Mouse (Mus musculus) 416B (cell line): ENCODE measurements around the gene Fam187a.
A peak's percentile ranks its signal among the peaks of the same experiment; 100 is the strongest.

Experiments
- DNase-seq: peaks from one replicate; pipeline ENCODE4 v3.0.0; 2011; ENCODE audit warnings: low read depth

Gene Fam187a

DNA sequence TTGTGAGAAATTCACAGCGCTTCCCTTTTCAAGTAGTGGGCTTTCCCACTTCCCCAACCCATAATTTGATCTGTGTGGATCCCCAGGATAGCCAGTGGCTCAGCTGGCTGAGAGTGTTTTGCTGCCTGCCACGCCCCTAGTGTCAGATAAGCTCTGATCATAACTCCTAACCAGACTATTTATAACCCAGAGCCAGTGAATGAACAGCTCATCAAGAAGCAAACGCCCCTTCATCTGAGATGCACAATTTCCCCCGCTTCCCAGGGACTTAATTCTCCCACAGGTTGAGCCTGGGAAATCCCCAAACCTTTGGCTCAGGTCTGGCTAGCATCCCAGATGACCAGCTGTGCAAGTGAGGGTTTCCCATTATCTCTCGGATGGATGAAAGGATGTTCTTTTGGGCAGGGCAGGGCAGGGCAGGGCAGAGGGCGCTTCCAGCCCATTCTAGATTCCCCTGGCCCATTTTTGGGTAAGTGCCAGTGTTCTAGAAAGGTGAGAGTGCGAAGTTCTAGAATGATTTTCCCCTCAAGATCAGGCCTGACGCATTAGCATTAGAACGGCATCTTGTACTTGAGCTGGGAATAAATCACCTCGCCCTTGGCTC lies at the start of gene Fam187a:
Gene Fam187a, plus strand, starts transcription at position 554 of the 604 bp plus-strand sequence.
- DNase-seq, result no peak

DNA sequence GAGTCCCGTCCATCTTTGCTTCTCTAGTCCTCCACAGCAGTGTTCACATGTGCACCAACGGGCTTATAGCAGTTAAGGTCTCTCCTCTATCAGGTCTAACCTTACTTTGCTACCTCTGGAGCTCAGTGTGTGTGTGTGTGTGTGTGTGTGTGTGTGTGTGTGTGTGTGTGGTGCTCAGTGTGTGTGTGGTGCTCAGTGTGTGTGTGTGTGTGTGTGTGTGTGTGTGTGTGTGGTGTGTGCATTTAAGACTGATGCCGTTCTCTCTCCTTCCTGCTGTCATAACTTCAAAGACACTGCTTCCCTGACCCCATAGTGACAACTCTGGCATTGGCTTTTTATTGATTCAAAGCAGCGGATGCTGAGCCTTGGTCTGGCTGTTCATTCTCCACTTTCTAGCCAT lies 49.4 kb upstream of the Fam187a start, which contains the start of gene Higd1b:
Gene Higd1b, plus strand, starts transcription at position 301 of the 400 bp plus-strand sequence.
- DNase-seq, result no peak

GRCm38 (mm10) chr11:102836146-102836545 lies 48.8 kb upstream of the Fam187a start:
- DNase-seq, result no peak

DNA sequence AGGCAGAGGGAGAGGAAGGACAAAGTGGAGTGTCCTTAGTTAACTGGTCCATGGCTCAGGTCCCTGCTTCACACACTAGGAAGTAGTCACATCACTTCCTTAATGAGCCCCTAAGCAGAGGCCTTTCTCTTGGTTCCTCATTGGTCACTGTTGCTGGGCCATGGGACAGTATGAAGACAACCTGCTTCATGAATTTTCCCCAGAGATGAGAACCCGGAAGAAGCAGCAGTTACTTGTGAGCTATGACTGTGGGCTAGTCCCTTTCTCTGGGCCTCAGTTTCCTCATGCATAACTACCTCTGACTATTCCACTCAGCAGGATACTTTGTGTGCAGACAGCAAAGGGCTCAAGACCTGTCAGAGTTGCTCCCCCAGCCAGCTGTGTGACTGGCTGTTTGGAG lies 47.6 kb upstream of the Fam187a start:
- DNase-seq, result no peak

DNA sequence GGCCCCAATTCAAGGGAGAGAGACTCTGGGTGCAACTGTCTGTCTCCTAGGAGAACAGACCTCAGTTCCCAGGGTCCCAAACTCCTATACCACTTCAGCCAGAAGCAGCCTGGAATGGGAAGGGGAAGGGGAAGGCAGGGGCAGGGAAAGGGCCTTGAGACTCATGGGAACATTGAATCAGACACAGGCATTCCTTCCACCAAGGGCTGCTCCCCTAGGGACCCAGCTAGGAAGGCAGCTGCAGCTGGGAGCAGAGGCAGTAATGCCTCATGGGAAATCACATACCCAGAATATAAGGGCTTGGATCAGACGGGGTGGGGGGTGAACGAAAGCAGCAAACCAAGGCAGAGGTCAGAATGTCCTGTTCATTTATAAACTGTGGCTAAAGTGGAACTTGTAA lies 46.8 kb upstream of the Fam187a start:
- no peak for DNase-seq

- DNase-seq, result no peak
These were observed 46.3 kb upstream of the Fam187a start for GRCm38 (mm10) chr11:102838616-102839150.

GRCm38 (mm10) chr11:102845926-102846325 lies 39.0 kb upstream of the Fam187a start:
- DNase-seq, result no peak

GRCm38 (mm10) chr11:102851883-102852282 lies 33.1 kb upstream of the Fam187a start:
- DNase-seq, result peak; percentile 37

DNA sequence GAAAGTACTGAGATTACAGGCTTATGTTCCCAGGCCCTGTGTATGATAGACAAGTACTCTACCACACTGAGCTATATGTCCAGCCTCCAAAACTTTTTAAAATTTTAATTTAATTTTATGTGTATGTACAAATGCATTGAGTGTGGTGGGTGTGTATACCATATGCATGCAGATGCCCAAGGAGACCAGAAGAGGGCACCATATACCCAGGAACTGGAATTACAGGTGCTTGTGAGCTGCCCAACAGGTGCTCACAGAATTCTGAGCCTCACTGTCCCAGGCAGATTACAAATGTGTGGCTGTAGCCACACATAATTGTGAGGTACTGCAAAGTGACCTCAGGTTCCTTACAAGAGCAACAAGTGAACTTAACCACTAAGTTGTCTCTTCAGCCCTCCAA lies 31.2 kb upstream of the Fam187a start:
- DNase-seq, result peak; percentile 16

- no peak for DNase-seq
These were observed 29.0 kb upstream of the Fam187a start for GRCm38 (mm10) chr11:102855941-102856340.

- DNase-seq, result no peak
These were observed 26.0 kb upstream of the Fam187a start for GRCm38 (mm10) chr11:102858951-102859350.

- no peak for DNase-seq
These were observed 25.0 kb upstream of the Fam187a start for GRCm38 (mm10) chr11:102859933-102860332.

DNA sequence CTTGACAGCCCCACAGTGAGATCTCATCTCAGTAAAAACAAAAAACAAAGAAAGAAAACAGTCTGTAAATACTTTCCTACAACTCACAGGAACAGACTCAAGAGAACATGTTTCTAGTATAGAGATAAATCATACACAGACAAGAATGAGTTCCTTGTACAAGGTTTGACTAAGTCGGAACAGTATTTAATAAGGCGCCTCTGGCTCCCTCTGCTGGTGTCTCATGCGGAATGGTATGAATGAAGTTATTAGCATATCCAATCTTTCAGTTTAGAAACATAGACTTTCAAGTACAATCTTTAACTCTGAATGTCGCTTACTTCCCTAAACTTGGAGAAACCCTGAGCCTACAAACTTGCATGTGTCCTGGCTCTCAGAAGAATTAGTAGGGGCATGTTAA lies 20.7 kb upstream of the Fam187a start:
- peak; percentile 73 for DNase-seq

GRCm38 (mm10) chr11:102874801-102875334 lies 10.1 kb upstream of the Fam187a start:
- DNase-seq, result no peak

- no peak for DNase-seq
These were observed 5.4 kb upstream of the Fam187a start for GRCm38 (mm10) chr11:102879558-102879957.

- peak; percentile 88 for DNase-seq
These were observed 4.2 kb upstream of the Fam187a start, which contains the start of the genes Eftud2 and Ccdc103 for GRCm38 (mm10) chr11:102880585-102881313. Gene Eftud2, minus strand, starts transcription at chr11:102880985. Gene Ccdc103, plus strand, starts transcription at chr11:102881204.

DNA sequence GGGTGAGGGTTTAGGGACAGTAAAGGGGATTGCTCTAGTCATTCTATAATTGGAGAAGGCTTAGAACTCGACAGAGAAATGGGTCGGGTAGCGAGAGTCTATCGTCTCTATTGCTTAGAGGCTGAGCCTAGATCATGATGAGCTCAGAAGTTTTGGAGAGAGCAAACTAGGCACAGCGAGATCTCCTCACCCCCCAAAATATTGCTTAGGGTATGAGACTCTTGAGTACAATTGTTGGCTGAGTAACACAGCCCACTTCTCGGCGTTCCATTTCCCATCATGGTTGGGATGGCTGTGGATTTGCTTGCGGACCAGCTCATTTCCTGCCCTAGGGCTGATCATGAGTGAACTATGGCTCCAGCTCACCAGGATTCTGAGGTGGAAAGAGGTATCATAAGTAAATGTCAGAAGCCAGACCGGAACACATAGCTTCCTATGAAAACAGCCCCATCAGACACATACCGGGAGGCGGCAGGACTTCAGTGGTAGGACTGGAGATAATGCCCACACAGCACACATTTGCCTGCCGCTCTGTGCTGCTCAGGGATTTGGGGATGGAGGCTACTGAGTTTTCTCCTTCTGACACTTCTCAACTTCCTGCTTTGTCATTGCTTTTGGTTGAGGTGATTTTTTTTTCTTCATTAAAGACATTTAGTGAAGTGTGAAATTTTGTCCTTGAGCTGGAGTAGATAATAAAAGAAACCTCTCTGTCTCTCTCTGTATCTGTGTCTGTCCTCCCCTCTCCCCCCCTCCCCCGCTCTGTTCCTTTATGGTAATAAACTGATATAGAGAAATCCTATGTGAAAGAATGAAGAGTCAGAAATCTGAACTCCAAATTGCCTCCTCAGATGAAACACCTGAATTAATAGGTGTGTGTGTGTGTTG lies 3.4 kb upstream of the Fam187a start:
- DNase-seq, result no peak

- no peak for DNase-seq
These were observed 2.5 kb downstream of the Fam187a start for GRCm38 (mm10) chr11:102887433-102887832.

GRCm38 (mm10) chr11:102888135-102888534 lies 3.2 kb downstream of the Fam187a start:
- no peak for DNase-seq

DNA sequence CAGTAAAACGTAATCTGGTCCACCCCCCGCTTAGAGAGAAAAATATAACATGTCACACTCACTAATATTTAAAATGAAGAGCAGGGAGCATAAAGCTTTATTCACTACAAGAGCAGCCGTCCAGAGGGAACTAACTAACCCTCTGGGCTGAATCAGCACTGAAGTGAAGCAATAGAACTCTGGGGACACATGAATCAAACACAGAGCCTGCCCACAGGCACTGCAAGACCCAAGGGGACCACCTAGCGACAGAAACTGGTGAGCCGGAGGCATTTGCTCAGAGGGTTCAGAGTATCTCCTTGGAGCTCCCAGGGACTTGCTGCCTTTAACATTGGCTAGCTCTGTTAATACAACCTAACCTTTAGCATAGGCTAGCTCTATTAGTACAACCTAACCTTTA lies 5.1 kb downstream of the Fam187a start:
- DNase-seq, result peak; percentile 54

- peak; percentile 50 for DNase-seq
These were observed 8.2 kb downstream of the Fam187a start for GRCm38 (mm10) chr11:102893015-102893651.
